8 mouse cellular contexts compared by ENCODE assay signal in genomic region chr2:125865585-125865984, GRCm38 (mm10). TPM values are rescaled to one million over a fixed set of nuclear protein-coding genes. Genes with fewer than 3 reads are reported as not detected.
A peak's percentile ranks its signal among the peaks of the same experiment; 100 is the strongest.
DNase-seq lines count a peak whose midpoint lies in the region; ATAC-seq and TF ChIP-seq lines count a peak whose summit lies in the region.

No protein-coding gene starts in this region.

- H3K9me3 ChIP-seq in heart, embryonic 15.5 days (replicated peaks), result no peaks in the 10 kb centered on the region
- no peaks in the 10 kb centered on the region for H3K9me3 ChIP-seq in hindbrain, embryonic 11.5 days (ENCODE audit: control insufficient read depth, low read length)
- H3K9me3 ChIP-seq in midbrain, embryonic 11.5 days (ENCODE audit: control insufficient read depth, low read length), result no peaks in the 10 kb centered on the region

- ATAC-seq in heart, embryonic 15.5 days (replicated peaks; ENCODE audit: insufficient number of reproducible peaks, insufficient read depth, low FRiP score, low read depth), result no peak
- ATAC-seq in hindbrain, embryonic 11.5 days (ENCODE audit: low FRiP score), result no peak
- ATAC-seq in midbrain, embryonic 11.5 days (ENCODE audit: low FRiP score), result no peak
- ATAC-seq in erythroblast, adult 5-6 weeks (replicated peaks; ENCODE audit: low FRiP score, poor library complexity, severe bottlenecking), result no peak

- TF ChIP-seq POLR2A in bone marrow macrophage, adult 2 months (IDR thresholded peaks at IDR 0.05; ENCODE audit: borderline replicate concordance, low read depth, low read length), result no peak

- H3K27me3 ChIP-seq in heart, embryonic 15.5 days, result no peaks in the 10 kb centered on the region
- H3K27me3 ChIP-seq in hindbrain, embryonic 11.5 days (ENCODE audit: control insufficient read depth, insufficient read depth, low read length), result no peaks in the 10 kb centered on the region
- H3K27me3 ChIP-seq in midbrain, embryonic 11.5 days (ENCODE audit: control insufficient read depth, insufficient read depth, low read length), result no peaks in the 10 kb centered on the region

- peaks cover 5% of the 10 kb centered on the region for H3K4me1 ChIP-seq in heart, embryonic 15.5 days (replicated peaks)
- H3K4me1 ChIP-seq in bone marrow macrophage, adult 2 months (ENCODE audit: control insufficient read depth, insufficient read depth, low read length), result peaks cover 16% of the 10 kb centered on the region
- no peaks in the 10 kb centered on the region for H3K4me1 ChIP-seq in hindbrain, embryonic 11.5 days (replicated peaks; ENCODE audit: control insufficient read depth, insufficient read depth, low read length)
- no peaks in the 10 kb centered on the region for H3K4me1 ChIP-seq in midbrain, embryonic 11.5 days (ENCODE audit: control insufficient read depth, insufficient read depth, low read length)

- no peak for DNase-seq in heart, adult 11 months
- DNase-seq in hindbrain, embryonic 11.5 days (ENCODE audit: low spot score), result no peak
- no peak for DNase-seq in midbrain, embryonic 11.5 days (ENCODE audit: low spot score, missing footprints)
- no peak for DNase-seq in ovary, postnatal 36 days (ENCODE audit: low spot score)
- no peak for DNase-seq in gastrocnemius, adult 18-20 months (ENCODE audit: low spot score)

- peak overlapping the region; percentile 75 for H3K4me3 ChIP-seq in heart, embryonic 15.5 days
- H3K4me3 ChIP-seq in bone marrow macrophage, adult 2 months (ENCODE audit: insufficient read depth, low read length), result peak overlapping the region; percentile 74; the same call in 1 of the 2 replicates
- no peak overlapping the region; the same call in 1 of the 2 replicates for H3K4me3 ChIP-seq in hindbrain, embryonic 11.5 days (ENCODE audit: low read depth, low read length)
- H3K4me3 ChIP-seq in midbrain, embryonic 11.5 days (ENCODE audit: low read depth, low read length), result no peak overlapping the region

- no peak overlapping the region for H3K9ac ChIP-seq in heart, embryonic 15.5 days
- no peak overlapping the region for H3K9ac ChIP-seq in hindbrain, embryonic 11.5 days (ENCODE audit: low read depth, low read length)
- H3K9ac ChIP-seq in midbrain, embryonic 11.5 days (ENCODE audit: low read length), result no peak overlapping the region

- H3K4me2 ChIP-seq in heart, embryonic 15.5 days, result peak overlapping the region; percentile 81
- H3K4me2 ChIP-seq in hindbrain, embryonic 11.5 days (replicated peaks; ENCODE audit: low read depth, low read length), result peak overlapping the region; percentile 44
- H3K4me2 ChIP-seq in midbrain, embryonic 11.5 days, result peak overlapping the region; percentile 63; the same call in 1 of the 2 replicates

- TF ChIP-seq CTCF in bone marrow macrophage, adult 2 months (IDR thresholded peaks at IDR 0.05; ENCODE audit: low read depth, low read length), result no peak

- no peaks in the 10 kb centered on the region for H3K36me3 ChIP-seq in heart, embryonic 15.5 days
- no peaks in the 10 kb centered on the region for H3K36me3 ChIP-seq in hindbrain, embryonic 11.5 days (ENCODE audit: control insufficient read depth, insufficient read depth, low read length)
- no peaks in the 10 kb centered on the region for H3K36me3 ChIP-seq in midbrain, embryonic 11.5 days (ENCODE audit: control insufficient read depth, insufficient read depth, low read length)

- no peak overlapping the region for H3K27ac ChIP-seq in heart, embryonic 15.5 days
- H3K27ac ChIP-seq in bone marrow macrophage, adult 2 months (ENCODE audit: insufficient read depth, low read depth, low read length), result no peak overlapping the region
- no peak overlapping the region for H3K27ac ChIP-seq in hindbrain, embryonic 11.5 days (ENCODE audit: low read depth, low read length)
- no peak overlapping the region for H3K27ac ChIP-seq in midbrain, embryonic 11.5 days (ENCODE audit: low read depth, low read length)

RNA-seq across cellular contexts. Expression of gene Cops2, which starts 6.6 kb away (rescaled TPM):
- 53.2 and 57.0 TPM in 2 replicates for polyA plus RNA-seq in heart, embryonic 15.5 days (2015; fragmentation: Nextera tagmentation; extraction: Ambion mirVana)
- polyA plus RNA-seq in bone marrow macrophage, adult 2 months (2012; ENCODE audit: insufficient read depth, insufficient read length, missing spikeins), result 79.6 and 91.4 TPM in 2 replicates
- polyA plus RNA-seq in hindbrain, embryonic 11.5 days (2014; fragmentation: Nextera tagmentation; extraction: Ambion mirVana), result 110 and 115 TPM in 2 replicates
- 120 and 124 TPM in 2 replicates for polyA plus RNA-seq in midbrain, embryonic 11.5 days (2014; fragmentation: Nextera tagmentation; extraction: Ambion mirVana)
- total RNA-seq in gastrocnemius, adult 18-20 months (2021), result 100 to 1,000 TPM; 104 to 105 TPM
- 39.5 and 64.4 TPM in 2 replicates for total RNA-seq in erythroblast, adult 5-6 weeks (2015; ENCODE audit: low replicate concordance)
- 51.2 and 78.9 TPM in 2 replicates for total RNA-seq in erythroblast, adult 5-6 weeks (2017; ENCODE audit: low replicate concordance)

RNA-seq across cellular contexts. Expression of gene Galk2, which starts 6.7 kb away (rescaled TPM):
- 26.8 and 32.0 TPM in 2 replicates for polyA plus RNA-seq in heart, embryonic 15.5 days (2015; fragmentation: Nextera tagmentation; extraction: Ambion mirVana)
- polyA plus RNA-seq in bone marrow macrophage, adult 2 months (2012; ENCODE audit: insufficient read depth, insufficient read length, missing spikeins), result 62.4 and 68.7 TPM in 2 replicates
- polyA plus RNA-seq in hindbrain, embryonic 11.5 days (2014; fragmentation: Nextera tagmentation; extraction: Ambion mirVana), result 31.7 and 35.5 TPM in 2 replicates
- 26.9 and 33.9 TPM in 2 replicates for polyA plus RNA-seq in midbrain, embryonic 11.5 days (2014; fragmentation: Nextera tagmentation; extraction: Ambion mirVana)
- total RNA-seq in gastrocnemius, adult 18-20 months (2021), result 1 to 10 TPM; 3.1 to 3.2 TPM
- total RNA-seq in erythroblast, adult 5-6 weeks (2015; ENCODE audit: low replicate concordance), result 5.0 and 10.7 TPM in 2 replicates
- 2.9 and 7.2 TPM in 2 replicates for total RNA-seq in erythroblast, adult 5-6 weeks (2017; ENCODE audit: low replicate concordance)

Comparison
In these comparisons a context has a peak if more than half of its experiments do, and no peak if none do; other contexts are left out.
1. H3K4me3 ChIP-seq: peak in heart, embryonic 15.5 days (single experiment) and bone marrow macrophage, adult 2 months (single experiment); none in hindbrain, embryonic 11.5 days (single experiment) and midbrain, embryonic 11.5 days (single experiment).
2. Peak in every context shown above with its lines, with median percentiles within 50 percentile points of each other: H3K4me2 ChIP-seq.